Mouse (Mus musculus): Measurements from ENCODE around the gene Gpnmb.

The Gpnmb gene

DNA sequence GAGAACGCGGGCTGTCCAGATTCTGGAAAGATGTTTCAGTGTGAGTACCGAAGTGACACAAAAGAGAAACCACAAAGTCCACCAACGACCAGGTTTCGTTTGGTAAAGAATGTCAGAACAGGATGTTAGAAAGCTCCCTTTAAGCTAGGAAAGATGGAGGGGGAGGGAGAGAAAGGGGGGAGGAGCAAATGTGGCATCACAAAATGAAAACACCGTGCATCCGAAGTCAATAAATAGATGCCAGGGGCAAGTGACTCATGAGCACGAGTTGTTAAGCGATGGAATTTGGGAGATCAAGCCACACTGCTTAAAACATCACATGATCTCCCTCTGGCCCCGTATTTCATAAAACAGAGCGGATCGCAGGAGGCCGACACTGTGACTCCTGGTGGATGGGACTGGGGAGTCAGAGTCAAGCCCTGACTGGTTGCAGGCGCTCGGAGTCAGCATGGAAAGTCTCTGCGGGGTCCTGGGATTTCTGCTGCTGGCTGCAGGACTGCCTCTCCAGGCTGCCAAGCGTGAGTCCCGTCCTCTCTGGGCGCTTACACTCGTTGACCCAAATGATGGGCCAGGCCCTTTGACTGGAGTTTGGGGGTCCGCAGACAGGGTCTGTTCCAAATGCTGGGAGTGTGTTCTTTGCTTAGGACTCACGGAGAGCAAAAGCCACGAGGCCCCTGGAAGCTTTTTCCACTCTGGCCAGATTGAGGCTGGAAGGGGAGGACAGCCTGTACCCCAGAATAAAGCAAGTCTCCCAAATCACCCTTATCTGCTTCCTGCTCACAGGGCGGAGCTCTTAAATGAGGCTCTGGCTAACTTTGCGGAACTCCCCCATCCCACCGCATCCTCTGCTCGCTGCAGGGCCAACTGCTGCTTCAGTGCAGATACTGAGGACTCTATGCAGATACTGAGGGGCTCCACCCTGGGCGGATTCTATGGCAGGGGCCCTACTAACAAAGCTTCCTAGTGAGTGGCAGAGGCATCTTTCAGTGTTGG lies at the start of gene Gpnmb:
TSS of gene Gpnmb (plus strand) at position 272 of the 993 bp plus-strand sequence.
- 66% methylated on average over 28 of the region's 28 CpGs for WGBS

DNA sequence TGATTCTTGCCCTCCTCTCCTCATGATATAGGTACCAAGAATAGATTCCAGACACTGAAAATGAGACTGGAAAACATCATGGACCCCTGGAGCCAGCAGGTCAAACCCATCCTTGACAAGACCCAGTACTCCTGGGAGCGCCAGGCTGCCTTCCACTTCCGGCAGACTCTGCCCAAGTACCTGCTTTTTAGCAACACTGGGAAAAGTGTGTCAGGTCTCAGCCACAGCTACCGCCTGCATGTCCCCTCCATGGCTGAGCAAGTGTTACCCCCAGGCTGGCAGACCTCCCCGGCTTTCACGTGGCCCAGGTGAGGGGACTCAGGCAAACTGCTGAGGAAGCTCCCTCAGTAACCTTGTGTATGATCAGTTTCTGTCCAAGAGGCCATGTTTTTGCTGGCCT lies 46.4 kb upstream of the Gpnmb start:
- WGBS: 98% methylated on average over 5 of the region's 5 CpGs

DNA sequence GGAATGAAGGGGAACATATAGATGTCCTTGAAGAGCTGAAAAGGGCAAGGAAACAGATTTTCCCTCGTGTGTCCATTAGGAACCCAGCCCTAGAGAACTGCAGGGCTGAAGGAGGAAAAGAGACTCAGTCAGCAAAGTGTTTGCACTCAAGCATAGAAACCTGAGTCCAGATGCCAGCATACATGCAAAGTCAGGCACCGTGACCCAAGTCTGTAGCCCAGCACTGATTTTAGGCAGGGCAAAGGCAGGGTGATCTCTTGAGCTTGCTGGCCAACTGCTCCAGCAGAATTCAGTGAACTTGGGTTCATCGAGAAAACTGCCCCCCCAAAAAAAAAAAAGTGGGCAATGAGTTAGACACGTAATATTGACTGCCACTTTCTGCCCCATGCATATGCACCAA lies 44.4 kb upstream of the Gpnmb start:
- WGBS: 85% methylated on average over 4 of the region's 4 CpGs

DNA sequence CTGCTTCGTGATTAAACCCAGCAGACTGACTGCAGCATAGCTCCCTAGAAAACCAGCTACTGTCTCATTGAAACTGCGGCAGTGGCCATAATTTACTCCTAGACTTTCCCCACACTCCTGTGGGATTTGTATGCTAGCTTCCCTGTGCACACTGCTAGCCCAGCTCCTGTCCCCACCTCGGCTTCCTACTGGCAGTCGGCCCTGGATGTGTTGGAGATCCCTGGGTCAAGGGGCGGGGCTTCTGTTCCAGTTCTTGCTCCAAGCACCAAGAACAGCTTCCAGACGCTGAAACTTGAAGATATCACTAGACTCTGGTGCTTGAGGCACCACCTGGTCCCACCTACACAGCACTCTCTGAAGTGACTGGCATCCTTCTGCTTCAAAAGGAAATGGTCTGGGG lies 38.2 kb upstream of the Gpnmb start:
- WGBS: 68% methylated on average over 6 of the region's 6 CpGs

DNA sequence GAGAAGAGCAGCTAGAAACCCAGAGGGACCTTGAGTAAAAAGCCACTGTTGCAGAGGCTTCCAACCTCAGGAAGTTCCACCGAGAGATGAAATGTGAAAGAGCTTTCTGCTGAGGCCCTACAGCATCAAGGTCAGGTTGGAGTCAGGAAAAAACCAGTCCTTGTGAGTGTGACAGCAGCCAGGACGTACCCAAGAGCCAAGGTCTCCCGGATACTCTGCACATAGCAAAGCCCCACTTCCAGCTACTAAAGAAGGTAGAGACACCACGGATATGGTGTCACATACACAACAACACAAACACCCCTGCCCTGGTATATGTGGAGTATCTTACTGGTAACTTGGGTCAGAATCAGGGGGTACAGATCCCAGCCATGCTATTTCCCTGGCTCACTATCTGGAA lies 37.5 kb upstream of the Gpnmb start:
- 91% methylated on average over 4 of the region's 4 CpGs for WGBS

DNA sequence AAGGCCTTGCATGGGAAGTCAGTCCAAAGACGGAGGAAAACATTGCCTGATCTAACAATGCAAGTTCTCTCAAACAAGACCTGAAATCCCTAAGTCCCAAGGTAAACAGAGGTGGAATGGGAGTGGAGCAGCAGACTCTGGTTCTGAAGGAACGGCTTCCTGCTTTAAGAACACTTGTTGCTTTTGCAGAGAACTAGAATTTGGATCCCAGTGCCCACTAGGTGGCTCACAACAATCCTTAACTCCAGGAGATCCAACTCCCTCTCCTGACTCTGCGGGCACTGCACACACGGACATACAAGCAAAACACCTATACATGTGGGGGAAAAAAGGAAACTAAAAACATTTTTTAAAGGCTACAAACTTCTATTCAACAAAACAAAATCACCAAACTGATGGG lies 33.0 kb upstream of the Gpnmb start:
- WGBS: 51% methylated on average over 4 of the region's 4 CpGs

DNA sequence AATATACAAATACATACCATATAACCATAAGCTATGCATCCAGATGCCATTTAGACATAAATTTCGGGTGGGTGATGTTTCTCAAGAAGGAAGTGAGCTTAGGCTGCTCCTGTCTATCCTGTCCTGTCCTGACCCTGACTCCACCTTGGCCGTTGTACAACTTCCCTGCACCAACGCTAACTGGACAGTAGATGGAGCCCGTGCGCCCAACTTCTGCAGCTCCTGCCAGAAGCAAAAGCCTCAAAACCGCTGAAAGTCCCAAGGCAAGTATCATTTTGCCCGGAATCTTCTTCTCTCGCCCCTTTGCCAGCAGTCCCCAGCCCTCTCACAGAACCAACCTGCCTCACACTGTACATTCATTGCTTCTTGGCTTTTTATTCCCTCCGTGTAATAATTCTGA lies 28.4 kb upstream of the Gpnmb start:
- WGBS: 2% methylated on average over 9 of the region's 9 CpGs

DNA sequence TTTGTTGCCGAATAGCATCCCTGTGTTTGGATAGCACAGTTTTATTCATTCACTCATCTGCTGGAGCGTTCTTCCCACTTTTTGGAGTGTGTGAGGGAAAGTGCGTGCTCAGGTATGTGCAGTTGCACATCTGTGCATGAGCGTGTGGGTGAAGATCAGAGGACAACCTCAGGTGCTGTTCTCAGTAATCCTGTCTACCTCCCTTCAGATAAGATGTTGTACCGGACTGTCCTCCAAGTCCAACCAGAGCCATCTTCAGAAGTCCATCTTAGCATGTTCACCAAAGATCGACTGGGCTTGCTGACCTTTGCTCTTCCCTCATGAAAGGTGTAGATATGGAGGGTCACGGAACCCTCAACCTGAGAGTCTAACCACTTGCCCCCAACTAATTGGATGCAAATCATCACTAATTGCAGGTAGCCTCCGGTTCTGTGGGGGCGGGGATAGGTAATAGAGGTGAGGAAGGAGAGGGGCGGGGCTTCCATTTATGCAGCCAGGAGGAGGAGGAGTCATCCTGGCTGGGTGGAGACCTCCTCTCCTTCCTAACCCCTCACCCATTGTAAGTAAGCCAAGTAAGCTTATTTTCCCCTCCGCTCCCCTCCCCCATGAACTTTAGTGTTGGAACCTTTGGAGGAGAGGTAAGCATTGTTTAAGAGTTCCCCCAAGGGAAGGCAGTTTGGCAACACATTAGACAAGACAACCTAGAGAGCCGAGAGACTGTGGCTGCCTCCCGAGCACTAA lies 27.8 kb upstream of the Gpnmb start:
- WGBS: 15% methylated on average over 13 of the region's 13 CpGs

DNA sequence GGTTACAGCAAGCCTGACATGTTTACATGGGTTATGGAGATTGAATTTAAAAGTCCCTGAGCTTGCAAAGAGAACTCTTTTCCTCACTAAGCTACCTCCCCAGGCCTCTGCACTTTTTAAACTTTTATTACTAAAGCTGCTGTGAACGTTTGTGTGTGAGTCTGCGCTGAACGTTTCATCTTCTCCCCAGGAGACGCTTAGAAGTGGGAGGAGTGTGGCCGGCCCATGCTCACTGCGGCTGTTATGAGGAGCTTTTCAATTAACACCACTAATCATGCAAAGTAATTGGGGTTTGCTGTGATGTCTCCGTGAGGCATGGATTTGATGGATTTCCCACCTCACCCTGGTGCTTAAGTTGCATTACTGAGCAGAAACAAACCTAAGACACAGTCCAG lies 27.2 kb upstream of the Gpnmb start:
- 31% methylated on average over 7 of the region's 7 CpGs for WGBS

DNA sequence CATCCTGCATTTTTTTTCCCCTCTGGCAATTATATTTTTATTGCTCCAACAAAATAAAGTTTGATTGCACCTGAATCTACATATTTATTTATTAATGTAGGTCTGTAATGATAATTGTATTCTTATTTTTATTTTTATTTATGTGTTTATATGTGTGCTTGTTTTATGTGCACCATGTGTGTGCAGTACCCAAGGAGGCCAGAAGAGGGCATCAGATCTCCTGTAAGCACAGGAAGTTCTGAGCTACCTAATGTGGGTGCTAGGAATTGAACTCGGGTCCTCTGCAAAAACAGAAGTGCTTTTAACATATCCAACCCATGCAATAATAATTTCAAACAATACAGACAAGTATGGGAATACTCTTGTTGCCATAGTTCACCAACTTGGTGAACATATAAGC lies 26.7 kb upstream of the Gpnmb start:
- WGBS: 100% methylated on average over 1 of the region's 1 CpGs

DNA sequence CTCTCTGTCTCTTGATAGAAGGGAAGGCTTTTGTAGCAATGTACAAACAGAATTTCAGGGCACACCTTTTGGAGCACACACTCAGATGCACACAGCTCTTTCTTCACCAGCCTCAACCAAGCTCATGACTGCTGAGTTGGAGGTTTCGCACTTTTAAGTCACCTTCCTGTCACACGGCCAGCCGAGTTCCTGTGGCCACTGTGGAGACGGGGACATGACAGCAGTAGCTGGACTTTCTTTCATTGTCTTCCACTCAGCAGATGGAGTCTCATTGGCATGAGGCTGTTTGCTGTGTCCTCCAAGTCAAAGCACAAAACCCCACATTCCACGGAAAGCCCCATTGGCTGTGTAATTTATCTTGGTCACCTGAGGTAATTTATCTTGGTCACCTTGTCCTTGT lies 25.2 kb upstream of the Gpnmb start:
- 92% methylated on average over 5 of the region's 5 CpGs for WGBS

DNA sequence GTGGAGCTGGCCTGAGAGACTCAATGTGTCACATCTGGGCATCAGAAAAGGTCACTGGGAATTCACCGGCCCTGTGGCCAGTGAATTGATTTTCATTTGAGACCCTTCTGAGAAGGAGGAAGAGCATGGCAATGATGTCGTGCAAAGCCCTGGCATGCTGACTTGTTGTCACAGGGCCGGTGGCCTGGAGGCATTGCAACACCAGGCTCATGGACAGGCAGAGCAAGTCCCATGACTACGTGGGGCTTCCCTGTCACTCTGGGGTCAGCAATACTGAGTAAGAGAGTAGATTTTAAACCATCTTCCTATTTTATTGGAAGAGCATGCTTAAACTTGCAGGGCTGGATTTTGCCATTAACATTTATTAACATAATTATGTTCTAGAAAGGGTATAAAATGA lies 23.3 kb upstream of the Gpnmb start:
- WGBS: 82% methylated on average over 4 of the region's 4 CpGs

DNA sequence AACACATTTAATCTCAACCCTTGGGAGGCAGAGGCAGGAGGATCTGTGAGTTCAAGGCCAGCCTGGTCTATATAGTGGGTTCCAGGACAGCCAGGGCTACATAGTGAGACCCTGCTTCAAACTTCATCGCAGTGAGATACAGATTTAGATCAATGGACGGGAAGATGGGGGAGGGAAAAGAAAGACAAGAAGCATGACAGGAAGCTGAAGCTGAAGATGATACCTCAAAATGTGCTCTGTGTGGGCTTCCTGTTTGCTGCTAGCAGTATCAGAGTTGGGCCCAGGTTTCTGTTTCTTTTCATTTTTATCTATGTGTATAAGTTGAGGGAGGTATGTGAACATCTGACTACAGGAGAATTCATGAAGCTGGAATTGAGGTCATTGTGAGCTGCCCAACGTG lies 22.9 kb upstream of the Gpnmb start:
- WGBS: 82% methylated on average over 3 of the region's 3 CpGs

DNA sequence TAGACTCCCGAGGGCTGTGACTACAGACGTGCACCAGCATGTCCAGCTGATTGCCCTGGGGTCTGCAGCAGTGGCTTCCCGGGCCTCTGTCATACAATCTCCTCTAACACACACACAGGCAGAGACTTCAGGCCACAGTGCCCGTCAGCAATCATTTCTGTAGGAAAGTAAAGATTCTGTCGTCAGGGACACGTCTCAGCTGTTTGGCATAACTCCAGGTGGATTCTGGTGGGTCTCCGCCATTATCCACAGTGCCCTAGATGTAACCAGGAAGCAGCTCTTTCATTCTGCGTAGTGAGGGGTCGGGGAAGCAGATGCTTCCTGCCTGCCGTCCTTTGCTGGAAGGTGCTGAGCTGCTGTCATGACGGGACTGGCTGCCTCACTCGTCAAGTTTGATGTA lies 19.2 kb upstream of the Gpnmb start:
- WGBS: 65% methylated on average over 12 of the region's 12 CpGs

DNA sequence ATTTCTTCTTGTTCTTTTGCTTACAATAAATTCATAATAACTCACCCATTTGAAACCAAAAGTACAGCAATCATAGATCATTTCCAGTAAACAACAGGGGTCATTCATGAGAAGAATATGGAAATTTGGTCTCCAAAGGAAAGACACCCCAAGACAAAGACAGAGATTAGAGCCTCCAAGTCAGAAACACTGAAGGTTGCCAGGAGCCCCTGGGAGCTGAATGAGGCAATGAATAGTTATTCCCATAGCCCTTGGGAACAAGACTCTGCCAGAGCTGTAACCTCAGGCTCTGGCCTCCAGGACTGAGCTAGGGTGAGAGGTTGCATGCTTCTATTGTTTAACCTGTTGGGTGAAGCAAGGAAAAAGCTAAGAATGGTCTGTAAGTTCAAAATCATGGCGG lies 17.0 kb upstream of the Gpnmb start:
- WGBS: 95% methylated on average over 1 of the region's 1 CpGs

DNA sequence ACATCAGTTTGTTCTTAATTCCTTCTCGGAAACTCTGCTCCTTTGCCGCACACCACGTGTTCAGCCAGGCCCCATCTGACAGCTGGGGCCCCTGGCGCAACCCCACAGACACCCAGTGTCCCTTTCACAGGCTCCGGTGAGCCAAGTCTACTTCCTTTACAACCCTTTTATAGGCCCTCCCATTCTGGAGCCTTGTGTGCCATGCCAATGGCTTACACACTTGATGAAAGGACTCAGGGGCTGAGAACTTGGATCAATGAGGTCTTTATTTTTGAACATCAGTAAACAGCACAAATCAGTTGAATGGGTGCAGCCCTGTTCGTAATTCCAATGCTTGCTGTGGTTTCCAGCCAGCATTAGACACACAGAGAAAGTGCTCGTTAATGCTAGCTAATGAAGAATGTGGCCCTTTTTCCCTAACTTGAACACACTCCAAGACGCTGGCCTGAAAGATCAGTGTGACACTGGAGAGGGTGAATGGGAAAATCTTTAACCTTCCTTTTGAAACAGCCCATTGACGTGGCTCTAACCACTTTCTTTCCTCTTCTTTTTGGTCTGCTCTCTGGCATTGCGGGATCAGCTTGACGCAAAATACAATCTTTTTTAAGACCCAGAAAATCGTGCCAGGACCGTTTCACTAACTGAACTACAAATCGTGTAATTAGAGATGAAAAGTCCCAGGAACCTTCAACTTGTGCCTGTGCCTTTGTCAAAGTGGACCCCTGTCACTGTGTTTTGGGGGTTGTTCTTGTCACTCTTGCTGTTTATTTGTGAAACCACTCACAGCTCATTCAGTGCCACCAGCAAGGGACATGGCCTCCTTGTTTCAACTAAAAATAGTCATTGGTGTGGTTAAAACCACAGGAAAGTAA lies 15.0 kb upstream of the Gpnmb start:
- WGBS: 49% methylated on average over 14 of the region's 14 CpGs

DNA sequence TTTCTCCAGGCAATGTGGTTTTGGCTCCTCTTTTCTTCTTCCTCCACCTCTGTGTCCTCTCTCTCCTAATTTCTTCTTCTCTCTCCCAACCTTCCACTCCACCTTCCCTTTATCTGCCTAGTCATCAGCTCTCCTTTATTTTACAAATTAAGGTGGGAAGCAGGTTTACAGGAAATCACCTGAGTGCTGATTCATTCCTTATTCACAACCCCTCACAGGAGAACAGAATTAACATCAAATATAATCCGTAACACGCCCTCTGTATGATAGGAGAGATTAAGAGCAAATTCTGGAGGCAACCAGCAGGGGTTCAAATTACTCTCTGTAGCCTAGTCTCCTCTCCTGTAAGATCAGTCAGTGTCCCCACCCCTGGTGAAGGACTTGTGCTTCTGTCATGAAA lies 14.0 kb upstream of the Gpnmb start:
- 99% methylated on average over 2 of the region's 2 CpGs for WGBS

DNA sequence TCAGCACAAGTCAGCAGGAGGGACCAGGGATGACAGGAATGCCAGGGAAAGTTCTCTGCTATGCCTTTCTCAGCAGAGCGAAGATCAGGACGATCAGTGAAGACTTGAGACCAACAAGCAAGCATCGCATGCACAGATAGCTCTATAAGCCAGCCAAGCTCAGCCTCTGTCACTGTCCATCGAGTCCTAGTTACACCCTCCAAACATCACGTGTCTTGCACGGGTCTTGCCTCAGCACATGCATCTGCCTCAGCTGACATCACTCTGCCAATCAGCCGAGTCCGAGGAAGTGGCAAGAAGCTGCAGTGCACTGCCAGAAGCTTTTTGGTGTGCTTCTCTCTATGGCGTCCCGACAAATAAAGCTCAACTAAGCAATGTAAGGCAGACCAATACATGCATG lies 13.0 kb upstream of the Gpnmb start:
- WGBS: 86% methylated on average over 10 of the region's 10 CpGs

DNA sequence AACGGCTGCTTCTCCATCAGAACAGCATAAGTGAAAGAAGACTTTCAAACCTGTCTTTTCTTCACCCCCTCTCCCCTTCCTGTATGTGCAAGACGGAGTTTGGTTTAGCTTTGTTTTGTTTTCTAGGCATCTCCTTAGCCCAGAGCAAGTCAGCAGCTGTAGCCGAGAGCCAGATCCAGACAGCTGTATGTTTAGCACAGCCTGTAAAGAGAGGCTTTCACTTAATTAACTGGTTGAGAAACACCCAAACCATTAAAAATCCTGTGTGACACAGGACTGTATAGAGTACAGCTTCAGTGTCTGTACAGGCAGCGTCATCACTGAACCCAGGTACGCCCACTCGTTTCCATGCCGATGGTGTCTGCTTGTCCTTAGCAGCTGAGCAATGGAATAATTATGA lies 11.1 kb upstream of the Gpnmb start:
- WGBS: 84% methylated on average over 7 of the region's 7 CpGs

DNA sequence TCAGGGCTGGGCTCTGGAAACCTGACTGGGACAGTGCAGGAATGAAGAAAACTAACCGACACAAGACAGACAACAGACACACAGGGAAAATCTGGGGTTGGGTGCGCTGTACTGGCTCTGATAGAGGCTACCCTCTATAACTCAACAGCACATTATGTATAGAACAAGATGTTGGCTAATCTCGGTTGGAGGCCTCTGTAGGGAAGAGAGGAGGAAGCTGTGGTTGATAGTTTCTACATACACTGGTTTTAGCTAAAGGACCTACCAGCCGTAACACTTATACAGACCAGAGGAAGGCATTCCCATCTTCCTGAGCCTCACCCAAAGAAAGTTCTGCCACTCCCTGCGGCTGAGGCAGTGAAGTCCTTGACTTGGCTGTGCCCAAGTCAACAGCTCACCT lies 9.8 kb upstream of the Gpnmb start:
- 96% methylated on average over 5 of the region's 5 CpGs for WGBS

DNA sequence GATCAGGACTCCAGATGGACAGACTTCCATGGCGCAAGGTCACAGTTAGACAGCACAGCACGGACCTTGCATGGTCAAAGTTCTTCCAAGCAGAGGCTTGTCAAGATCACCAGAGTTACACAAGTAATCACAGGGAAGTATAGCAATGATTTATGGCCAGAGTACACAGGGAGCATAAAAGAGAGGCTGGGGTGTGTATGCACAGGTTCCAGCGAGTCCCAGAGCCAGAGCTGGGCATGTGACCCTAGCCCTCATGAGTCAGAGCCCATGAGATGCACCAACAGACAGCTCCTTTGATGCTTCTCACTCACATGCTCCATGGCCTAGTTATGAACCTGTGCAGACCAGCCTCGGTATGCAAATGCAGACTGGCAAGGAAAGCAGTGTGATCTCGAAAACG lies 8.3 kb upstream of the Gpnmb start:
- 85% methylated on average over 6 of the region's 6 CpGs for WGBS

DNA sequence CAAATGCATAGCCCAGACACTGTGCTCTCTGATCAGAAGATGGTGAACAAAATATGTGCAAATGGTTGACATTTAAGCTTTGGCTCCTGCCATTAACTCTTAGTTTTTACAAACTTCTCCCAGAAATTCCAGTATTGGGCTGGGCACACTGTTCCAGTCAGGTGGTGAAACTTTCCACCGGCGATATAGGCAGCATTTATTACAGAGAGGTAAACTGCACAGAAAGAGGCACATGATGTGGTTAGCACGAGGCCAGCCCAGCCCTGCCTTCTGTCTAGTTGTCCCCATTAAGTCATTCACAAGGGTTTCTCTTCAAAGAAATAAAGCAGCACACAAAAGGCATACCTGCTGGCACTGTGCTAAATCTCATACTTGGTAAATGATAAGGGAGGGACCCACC lies 7.6 kb upstream of the Gpnmb start:
- 93% methylated on average over 3 of the region's 3 CpGs for WGBS
